Mouse (Mus musculus) layer of hippocampus, postnatal 14 days (tissue): ENCODE data around the gene Rnase4. TPM values are rescaled to one million over a fixed set of nuclear protein-coding genes. Genes with fewer than 3 reads are reported as not detected.

Experiments
- total RNA-seq, 2 experiments: library from RNA; stranded (reverse); gene quantifications; 2 replicates each; pipeline ENCODE4 v1.2.3; 2021

The Rnase4 gene
- total RNA-seq, 2 experiments from 2014 or later: 19.8 to 20.8 TPM

Other genes starting within 250 kb of the Rnase4 start
- gene Tep1, start 220.5 kb upstream of the Rnase4 start, total RNA-seq: 1 to 10 TPM; 2.7 to 6.1 TPM
- gene Klhl33, start 193.6 kb upstream of the Rnase4 start, total RNA-seq: 1 to 10 TPM; 2.4 to 2.5 TPM
- gene Osgep, start 166.2 kb upstream of the Rnase4 start, total RNA-seq: 10 to 100 TPM; 30.9 to 42.8 TPM
- 10 to 100 TPM; 66.3 to 71.3 TPM for gene Apex1, start 166.1 kb upstream of the Rnase4 start, total RNA-seq
- gene Pip4p1, start 160.2 kb upstream of the Rnase4 start, total RNA-seq: 10 to 100 TPM; 77.4 to 86.4 TPM
- gene Pnp, start 160.0 kb upstream of the Rnase4 start, total RNA-seq: 10 to 100 TPM; 11.8 to 14.8 TPM
- 10 to 100 TPM; 11.5 to 20.3 TPM for gene Gm49342, start 146.6 kb upstream of the Rnase4 start, total RNA-seq
- under 1 TPM; 0.52 to 0.92 TPM for gene Pnp2, start 135.1 kb upstream of the Rnase4 start, total RNA-seq
- under 1 TPM; 0.24 to 0.35 TPM for gene Rnase10, start 83.3 kb upstream of the Rnase4 start, total RNA-seq
- gene Rnase9, start 49.2 kb upstream of the Rnase4 start, total RNA-seq: not detected
- not detected for gene Rnase11, start 40.9 kb upstream of the Rnase4 start, total RNA-seq
- not detected for gene Rnase12, start 33.4 kb upstream of the Rnase4 start, total RNA-seq
- gene Olfr750, start 16.6 kb upstream of the Rnase4 start, total RNA-seq: not detected
- 1 to 10 TPM; 4.7 to 5.6 TPM for gene Ang, start 73 bp downstream of the Rnase4 start, total RNA-seq
- gene Eddm3b, start 23.3 kb downstream of the Rnase4 start, total RNA-seq: not detected
- gene Rnase6, start 32.8 kb downstream of the Rnase4 start, total RNA-seq: under 1 TPM in 1 of 2 experiments, not detected in 1; 0.74 TPM
- 1 to 10 TPM; 1.0 to 1.1 TPM for gene Rnase1, start 55.7 kb downstream of the Rnase4 start, total RNA-seq
- gene Rnase2b, start 71.2 kb downstream of the Rnase4 start, total RNA-seq: not detected
- gene Ang2, start 108.1 kb downstream of the Rnase4 start, total RNA-seq: not detected
- not detected for gene Ear14, start 112.3 kb downstream of the Rnase4 start, total RNA-seq
- gene Rnase2a, start 165.0 kb downstream of the Rnase4 start, total RNA-seq: not detected